Mouse (Mus musculus) kidney, adult 2 months (tissue): Measurements from ENCODE around the gene Cd302.

Experiments used
- CTCF ChIP-seq: fragments of 200-500 bp; conservative IDR thresholded peaks from 2 replicates; pipeline ENCODE4 v1.5.1; 2011; ENCODE audit warnings: low read depth, mild to moderate bottlenecking, control low read depth, low read length, moderate library complexity, mixed read lengths; ENCODE audit not compliant: insufficient read depth, insufficient read length
- POLR2A ChIP-seq: fragments of 200-500 bp; IDR thresholded peaks from one replicate; pipeline ENCODE4 v1.6.1; 2011; ENCODE audit warnings: low read depth, low read length, control low read depth

DNA sequence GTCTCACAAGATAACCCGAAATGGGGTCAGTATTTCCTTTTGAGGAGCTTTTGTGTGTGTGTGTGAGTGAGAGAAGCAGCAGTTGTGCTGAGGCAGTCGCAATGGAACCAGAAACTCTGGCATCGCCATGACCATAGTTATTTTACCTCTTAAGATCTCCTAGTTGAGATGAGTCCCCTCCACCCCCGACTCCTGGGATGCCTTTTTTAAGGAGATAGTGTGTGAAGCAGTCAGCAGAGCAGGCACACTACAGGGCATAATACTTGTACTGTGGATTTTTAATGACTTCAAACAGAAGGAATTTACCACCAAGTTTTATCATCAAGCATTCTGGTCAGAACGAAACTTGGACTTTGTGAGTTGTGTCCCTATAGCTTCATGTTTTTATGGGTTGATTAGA is 73.5 kb downstream of the Cd302 start:
- no peak for TF ChIP-seq POLR2A
- no peak for TF ChIP-seq CTCF
